Mouse (Mus musculus) gastrocnemius, adult 2 months (tissue): ENCODE results near the gene Cd48. TPM values are rescaled to one million over a fixed set of nuclear protein-coding genes. Genes with fewer than 3 reads are reported as not detected.

Experiments used
- DNase-seq: peaks from one replicate; pipeline ENCODE4 v3.0.0; 2022
- H3K27ac ChIP-seq: fragments of 200-600 bp; 2 replicates; pipeline ENCODE4 v1.8.1; 2022; ENCODE audit warnings: mild to moderate bottlenecking
- H3K4me3 ChIP-seq: fragments of 200-600 bp; 2 replicates; pipeline ENCODE4 v1.8.1; 2022; ENCODE audit warnings: mild to moderate bottlenecking, moderate library complexity
- CTCF ChIP-seq: fragments of 200-600 bp; IDR thresholded peaks from 2 replicates; pipeline ENCODE4 v1.8.1; 2022; ENCODE audit warnings: antibody characterized with exemption, mild to moderate bottlenecking, moderate library complexity
- intact Hi-C: fragments of 180-260 bp; cut with DNase I; formaldehyde crosslinking; loops from one replicate; pipeline ENCODE4 v1.15.1; 2025
- long read RNA-seq, 2 experiments: library from polyadenylated mRNA; stranded (forward); transcript quantifications; one replicate each; pipeline ENCODE4 v2.0.0; 2021
- total RNA-seq, 2 experiments: library from RNA; stranded (reverse); gene quantifications; 2 replicates each; pipeline ENCODE4 v1.2.3; 2021

Gene Cd48
- total RNA-seq = under 1 TPM; 0.41 to 0.89 TPM
- long read RNA-seq, experiment 1 = 0 reads
- long read RNA-seq, experiment 2 = 0 reads

- DNase-seq = no peak
- Histone ChIP-seq H3K4me3 (peak within 1 kb of the TSS; percentile 52), H3K27ac (peak within 1 kb of the TSS; percentile 40; the same call in 1 of the 2 replicates)
- intact Hi-C loops = no loop called here
- no peak for TF ChIP-seq CTCF
These were observed at the start of gene Cd48 for GRCm38 (mm10) chr1:171681531-171682299. Cd48 (plus strand) TSS chr1:171682009.

- TF ChIP-seq CTCF = no peak
- no peak overlapping the region for H3K4me3 ChIP-seq
- no peak overlapping the region for H3K27ac ChIP-seq
- intact Hi-C loops = no loop called here
- DNase-seq = no peak
These were observed 46.1 kb upstream of the Cd48 start for GRCm38 (mm10) chr1:171635696-171636095.

GRCm38 (mm10) chr1:171637101-171637500, 44.7 kb upstream of the Cd48 start:
- H3K27ac ChIP-seq = no peak overlapping the region
- intact Hi-C loops = no loop called here
- no peak for TF ChIP-seq CTCF
- no peak for DNase-seq
- no peak overlapping the region for H3K4me3 ChIP-seq

- intact Hi-C loops = no loop called here
- no peak for DNase-seq
- no peak for TF ChIP-seq CTCF
- Histone ChIP-seq H3K4me3 (no peak overlapping the region), H3K27ac (no peak overlapping the region)
These were observed 43.1 kb upstream of the Cd48 start for GRCm38 (mm10) chr1:171638686-171639085.

- no peak overlapping the region for H3K27ac ChIP-seq
- intact Hi-C loops = no loop called here
- TF ChIP-seq CTCF = no peak
These were observed 41.0 kb upstream of the Cd48 start for GRCm38 (mm10) chr1:171640796-171641195.

GRCm38 (mm10) chr1:171643612-171644011, 38.2 kb upstream of the Cd48 start:
- intact Hi-C loops = no loop called here
- no peak for TF ChIP-seq CTCF
- no peak for DNase-seq
- H3K27ac ChIP-seq = no peak overlapping the region
- H3K4me3 ChIP-seq = no peak overlapping the region

More at GRCm38 (mm10) chr1:171640796-171641195, 41.0 kb upstream of the Cd48 start:
- no peak overlapping the region for H3K4me3 ChIP-seq
- DNase-seq = no peak

GRCm38 (mm10) chr1:171646429-171646940, 35.3 kb upstream of the Cd48 start:
- intact Hi-C loops = no loop called here
- no peak for DNase-seq
- no peak for TF ChIP-seq CTCF
- no peak overlapping the region for H3K27ac ChIP-seq
- no peak overlapping the region for H3K4me3 ChIP-seq

- TF ChIP-seq CTCF = no peak
- Histone ChIP-seq H3K27ac (no peak overlapping the region), H3K4me3 (no peak overlapping the region)
- no peak for DNase-seq
- intact Hi-C loops = no loop called here
These were observed 34.1 kb upstream of the Cd48 start for GRCm38 (mm10) chr1:171647716-171648115.

- intact Hi-C loops = no loop called here
- TF ChIP-seq CTCF = no peak
- Histone ChIP-seq H3K4me3 (no peak overlapping the region), H3K27ac (no peak overlapping the region)
- DNase-seq = no peak
These were observed 33.0 kb upstream of the Cd48 start for GRCm38 (mm10) chr1:171648840-171649239.

GRCm38 (mm10) chr1:171652734-171653133, 29.1 kb upstream of the Cd48 start, which contains the start of gene Slamf7:
Slamf7 (minus strand) TSS chr1:171653035.
- DNase-seq = no peak
- TF ChIP-seq CTCF = no peak
- H3K27ac ChIP-seq = no peak within 1 kb of the TSS
- H3K4me3 ChIP-seq = no peak within 1 kb of the TSS
- intact Hi-C loops = no loop called here

GRCm38 (mm10) chr1:171658561-171658991, 23.2 kb upstream of the Cd48 start:
- H3K27ac ChIP-seq = no peak overlapping the region
- intact Hi-C loops = no loop called here
- no peak for DNase-seq
- H3K4me3 ChIP-seq = no peak overlapping the region
- no peak; the same call in 1 of the 2 replicates for TF ChIP-seq CTCF

- no peak for DNase-seq
- TF ChIP-seq CTCF = no peak
- intact Hi-C loops = no loop called here
- no peak overlapping the region for H3K27ac ChIP-seq
- no peak overlapping the region for H3K4me3 ChIP-seq
These were observed 21.4 kb upstream of the Cd48 start for GRCm38 (mm10) chr1:171660423-171660822.

GRCm38 (mm10) chr1:171661482-171661881, 20.3 kb upstream of the Cd48 start:
- intact Hi-C loops = no loop called here
- no peak for DNase-seq
- Histone ChIP-seq H3K27ac (no peak overlapping the region), H3K4me3 (no peak overlapping the region)
- no peak for TF ChIP-seq CTCF
